Mouse (Mus musculus) forebrain, embryonic 11.5 days (tissue): ENCODE data around the gene Tmco5. TPM values are rescaled to one million over a fixed set of nuclear protein-coding genes. Genes with fewer than 3 reads are reported as not detected.
A peak's percentile ranks its signal among the peaks of the same experiment; 100 is the strongest.

Experiments
- ATAC-seq: fragments of 200-750 bp; cut with Nextera tagmentation; replicated peaks from 2 replicates; pipeline ENCODE4 v1.8.0; 2017; ENCODE audit warnings: moderate TSS enrichment; ENCODE audit not compliant: low FRiP score
- DNase-seq: peaks from one replicate; pipeline ENCODE4 v3.0.0-alpha.2; 2017; ENCODE audit warnings: low spot score
- H3K27ac ChIP-seq: fragments of 300-500 bp; sonication (generic); 2 replicates; pipeline ENCODE4 v1.5.1; 2014; ENCODE audit warnings: low read depth, low read length
- H3K27me3 ChIP-seq: fragments of 300-500 bp; sonication (generic); 2 replicates; pipeline ENCODE4 v1.6.1; 2014; ENCODE audit warnings: mild to moderate bottlenecking, low read length, mixed read lengths; ENCODE audit not compliant: control insufficient read depth, insufficient read depth
- H3K36me3 ChIP-seq: fragments of 300-500 bp; sonication (generic); 2 replicates; pipeline ENCODE4 v1.6.1; 2014; ENCODE audit warnings: mild to moderate bottlenecking, low read length, moderate library complexity, mixed read lengths; ENCODE audit not compliant: control insufficient read depth, insufficient read depth
- H3K4me1 ChIP-seq: fragments of 300-500 bp; sonication (generic); replicated peaks from 2 replicates; pipeline ENCODE4 v1.6.1; 2014; ENCODE audit warnings: low read length, mixed read lengths; ENCODE audit not compliant: control insufficient read depth, insufficient read depth
- H3K4me2 ChIP-seq: fragments of 300-500 bp; sonication (generic); 2 replicates; pipeline ENCODE4 v1.6.1; 2014; ENCODE audit warnings: low read depth, mild to moderate bottlenecking, low read length, moderate library complexity, mixed read lengths; ENCODE audit not compliant: severe bottlenecking
- H3K4me3 ChIP-seq: fragments of 300-500 bp; sonication (generic); 2 replicates; pipeline ENCODE4 v1.5.1; 2014; ENCODE audit warnings: low read depth, low read length
- H3K9ac ChIP-seq: fragments of 300-500 bp; sonication (generic); 2 replicates; pipeline ENCODE4 v1.6.1; 2014; ENCODE audit warnings: low read length
- H3K9me3 ChIP-seq: fragments of 300-500 bp; sonication (generic); 2 replicates; pipeline ENCODE4 v1.6.1; 2016; ENCODE audit warnings: low read length, mixed read lengths; ENCODE audit not compliant: control insufficient read depth
- WGBS: fragments of 180-500 bp; shearing (Covaris S2); extraction: QIAGEN DNeasy Blood & Tissue Kit; methylation state at CpG from one replicate; pipeline ENCODE4 v1.1.7; 2014; 5-methylcytosine and 5-hydroxymethylcytosine counted together
- polyA plus RNA-seq: library from polyadenylated mRNA; unstranded; fragments of >200 nt; fragmentation: Nextera tagmentation; extraction: Ambion mirVana; gene quantifications from 2 replicates; pipeline ENCODE4 v1.2.1, GENCODE M21; 2014

Gene Tmco5
- polyA plus RNA-seq, result not detected in 2 replicates

DNA sequence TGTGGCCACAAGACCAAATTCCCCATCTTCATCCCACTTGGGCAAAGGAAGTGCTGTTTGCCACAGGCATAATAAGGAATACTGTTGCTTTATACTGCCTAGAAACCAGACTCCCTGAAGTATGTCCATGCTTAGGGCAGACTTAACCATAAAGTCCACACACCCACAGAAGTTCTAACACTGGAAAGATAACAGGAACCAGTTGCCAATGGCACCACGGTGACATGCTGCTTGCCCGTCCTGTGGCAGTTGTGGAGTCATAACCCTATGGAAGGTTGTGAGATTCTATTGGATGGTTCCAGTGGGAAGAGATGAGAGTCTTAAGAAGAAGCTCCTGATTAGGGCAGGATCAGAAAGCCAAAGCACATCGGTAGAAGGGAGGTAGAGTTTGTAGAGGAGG lies at the start of gene Tmco5:
Gene Tmco5, plus strand, starts transcription at position 301 of the 400 bp plus-strand sequence.
- Histone ChIP-seq H3K27me3 (no peaks in the 10 kb centered on the region), H3K4me3 (no peak within 1 kb of the TSS), H3K9ac (no peak within 1 kb of the TSS), H3K27ac (no peak within 1 kb of the TSS), H3K36me3 (no peaks in the 10 kb centered on the region), H3K4me1 (0 out of 2 replicates have a peak, but pooled peaks cover 3% of the 10 kb centered on the region), H3K9me3 (no peaks in the 10 kb centered on the region), H3K4me2 (no peak within 1 kb of the TSS)
- ATAC-seq (no peak), DNase-seq (no peak)
- 99% methylated on average over 3 of the region's 3 CpGs for WGBS

DNA sequence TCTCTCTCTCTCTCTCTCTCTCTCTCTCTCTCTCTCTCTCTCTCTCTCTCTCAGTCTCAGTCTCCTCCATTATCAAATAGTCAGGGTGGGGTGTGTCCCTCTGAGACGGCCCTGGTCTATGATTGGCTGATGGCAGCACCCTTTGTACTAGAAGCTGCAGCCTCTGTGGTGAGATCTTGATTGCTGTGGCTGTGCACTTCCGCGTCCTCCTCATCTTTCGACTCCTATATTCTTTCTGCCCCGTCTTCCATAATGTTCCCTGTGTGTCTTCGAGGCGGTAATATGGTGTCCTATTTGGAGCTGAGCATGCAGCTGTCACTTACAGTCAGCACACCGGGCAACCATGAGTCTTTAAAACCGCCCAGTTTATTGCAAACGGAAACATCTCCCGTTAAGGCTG lies 46.6 kb upstream of the Tmco5 start:
- Histone ChIP-seq H3K27me3 (no peaks in the 10 kb centered on the region), H3K4me1 (no peaks in the 10 kb centered on the region), H3K36me3 (no peaks in the 10 kb centered on the region), H3K27ac (no peak overlapping the region), H3K9me3 (no peaks in the 10 kb centered on the region), H3K4me3 (no peak overlapping the region), H3K4me2 (no peak overlapping the region), H3K9ac (no peak overlapping the region)
- no peak for ATAC-seq
- 75% methylated on average over 11 of the region's 11 CpGs for WGBS
- DNase-seq, result no peak

DNA sequence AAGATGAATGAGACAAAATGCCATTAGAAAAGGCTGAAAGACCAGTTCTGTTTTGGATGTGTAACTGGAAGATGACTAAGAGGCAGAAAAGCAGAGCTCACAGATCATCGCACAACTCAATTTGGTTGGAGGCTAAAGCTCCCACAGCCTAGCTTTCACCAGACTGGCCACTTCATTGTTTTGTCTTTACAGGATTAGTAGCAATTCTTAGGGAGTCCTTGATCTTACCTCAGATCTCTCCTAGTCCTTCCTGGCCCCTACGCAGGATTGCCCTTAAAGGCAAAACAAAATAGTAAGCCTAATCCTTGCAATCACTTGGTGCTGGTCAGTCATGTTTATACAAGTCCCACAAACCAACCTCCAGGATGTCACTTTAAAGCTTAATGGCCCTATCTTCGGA lies 40.7 kb upstream of the Tmco5 start:
- H3K4me3 ChIP-seq, result no peak overlapping the region
- H3K9me3 ChIP-seq, result no peaks in the 10 kb centered on the region
- no peak overlapping the region for H3K27ac ChIP-seq
- no peaks in the 10 kb centered on the region for H3K4me1 ChIP-seq
- H3K27me3 ChIP-seq, result no peaks in the 10 kb centered on the region
- no peak for ATAC-seq
- H3K4me2 ChIP-seq, result no peak overlapping the region
- 11% methylated on average over 3 of the region's 3 CpGs for WGBS
- no peak for DNase-seq
- H3K9ac ChIP-seq, result no peak overlapping the region
- no peaks in the 10 kb centered on the region for H3K36me3 ChIP-seq

DNA sequence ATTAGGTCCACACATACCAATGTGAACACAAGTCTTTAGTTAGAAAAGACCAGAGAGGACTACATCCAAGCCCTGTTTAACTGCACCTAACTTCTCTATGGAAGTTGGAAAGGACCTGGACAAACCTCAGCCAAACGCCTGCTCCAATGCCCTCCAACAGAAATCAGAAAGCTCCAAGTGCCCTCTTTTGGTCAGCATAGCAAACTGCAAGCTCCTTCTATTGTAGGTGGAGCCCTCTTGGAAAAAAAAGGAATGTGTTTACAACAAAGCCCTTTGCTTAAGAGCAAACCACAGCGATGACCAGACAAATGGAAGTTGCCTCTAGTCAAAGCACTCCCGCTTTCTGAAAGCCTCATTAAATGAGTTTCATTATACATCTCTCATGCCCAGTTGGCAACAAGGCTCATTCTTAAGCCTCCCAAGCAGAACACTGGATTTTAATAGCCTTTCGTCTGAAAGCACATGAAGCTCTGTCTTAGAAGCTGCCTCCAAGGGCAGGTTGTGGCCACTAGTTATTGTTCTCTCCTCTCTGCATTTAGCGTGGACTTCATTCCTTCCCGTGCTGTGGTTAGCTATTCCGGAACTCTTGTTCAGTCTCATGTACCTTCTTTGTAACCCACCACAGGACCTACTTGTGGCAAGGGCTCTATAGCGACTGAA lies 39.8 kb upstream of the Tmco5 start:
- ATAC-seq (peak; percentile 76), DNase-seq (no peak)
- Histone ChIP-seq H3K27ac (no peak overlapping the region), H3K4me3 (no peak overlapping the region), H3K27me3 (no peaks in the 10 kb centered on the region), H3K9ac (no peak overlapping the region), H3K4me1 (no peaks in the 10 kb centered on the region), H3K9me3 (no peaks in the 10 kb centered on the region), H3K4me2 (no peak overlapping the region), H3K36me3 (no peaks in the 10 kb centered on the region)
- 27% methylated on average over 8 of the region's 8 CpGs for WGBS

DNA sequence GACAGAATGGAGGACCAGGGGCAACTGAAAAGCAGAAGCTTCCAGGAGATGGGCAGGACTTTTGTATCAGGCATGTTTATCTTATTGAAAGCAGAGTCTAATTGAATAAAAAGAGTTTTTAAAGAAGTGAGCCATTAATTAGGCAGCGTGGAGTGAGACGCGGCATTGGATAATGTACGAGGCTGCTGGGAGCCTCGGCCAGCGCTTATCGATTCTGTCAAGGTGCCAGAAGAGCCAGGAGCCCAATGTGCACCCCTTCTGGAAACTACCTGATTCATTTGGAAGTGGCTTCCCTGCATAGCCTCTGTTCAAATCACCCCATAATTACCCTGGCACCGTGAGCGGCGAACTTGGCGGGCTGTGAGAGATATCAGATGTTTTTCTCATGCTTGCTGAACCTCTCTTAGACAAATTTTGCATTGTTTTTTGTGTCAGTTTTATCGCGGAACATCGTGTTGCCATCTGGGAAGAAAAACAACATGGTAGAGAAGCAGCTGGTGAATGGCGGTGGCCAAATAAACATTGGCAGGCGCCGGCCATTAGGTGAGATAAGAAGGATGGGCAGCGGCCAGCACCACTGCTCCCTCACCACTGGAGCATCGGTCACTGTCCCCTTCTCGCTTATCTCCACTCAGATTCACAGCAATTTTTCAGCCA lies 28.4 kb upstream of the Tmco5 start:
- no peaks in the 10 kb centered on the region; the same call in 1 of the 2 replicates for H3K4me1 ChIP-seq
- no peak overlapping the region for H3K4me3 ChIP-seq
- DNase-seq, result no peak
- ATAC-seq, result no peak
- H3K4me2 ChIP-seq, result no peak overlapping the region
- H3K27me3 ChIP-seq, result no peaks in the 10 kb centered on the region
- 93% methylated on average over 20 of the region's 20 CpGs for WGBS
- H3K36me3 ChIP-seq, result no peaks in the 10 kb centered on the region
- no peak overlapping the region for H3K27ac ChIP-seq
- H3K9ac ChIP-seq, result no peak overlapping the region
- H3K9me3 ChIP-seq, result no peaks in the 10 kb centered on the region

DNA sequence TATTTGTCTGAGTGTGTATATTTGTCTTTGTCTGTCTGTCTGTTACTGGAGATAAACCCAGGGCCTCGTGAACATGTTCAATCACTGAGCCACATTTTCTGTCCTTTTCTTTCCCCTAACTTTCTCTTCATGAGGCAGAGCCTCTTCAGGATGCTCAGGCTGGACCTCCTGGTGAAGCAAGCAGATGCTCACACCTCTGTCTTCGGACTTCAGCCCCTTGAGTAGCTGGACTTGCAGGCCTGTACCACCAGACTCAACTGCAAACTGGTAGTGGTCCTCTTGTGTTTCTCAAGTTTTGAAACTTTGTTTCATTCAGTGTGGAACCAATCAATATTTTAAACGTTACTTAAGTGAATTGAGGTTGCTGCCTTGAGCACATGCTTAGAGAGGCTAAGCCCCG lies 27.1 kb upstream of the Tmco5 start:
- H3K9ac ChIP-seq, result no peak overlapping the region
- 88% methylated on average over 4 of the region's 4 CpGs for WGBS
- no peak for ATAC-seq
- H3K4me2 ChIP-seq, result no peak overlapping the region
- no peaks in the 10 kb centered on the region for H3K9me3 ChIP-seq
- no peak overlapping the region for H3K4me3 ChIP-seq
- no peaks in the 10 kb centered on the region for H3K36me3 ChIP-seq
- no peaks in the 10 kb centered on the region for H3K27me3 ChIP-seq
- no peak for DNase-seq
- no peak overlapping the region for H3K27ac ChIP-seq
- no peaks in the 10 kb centered on the region; the same call in 1 of the 2 replicates for H3K4me1 ChIP-seq

DNA sequence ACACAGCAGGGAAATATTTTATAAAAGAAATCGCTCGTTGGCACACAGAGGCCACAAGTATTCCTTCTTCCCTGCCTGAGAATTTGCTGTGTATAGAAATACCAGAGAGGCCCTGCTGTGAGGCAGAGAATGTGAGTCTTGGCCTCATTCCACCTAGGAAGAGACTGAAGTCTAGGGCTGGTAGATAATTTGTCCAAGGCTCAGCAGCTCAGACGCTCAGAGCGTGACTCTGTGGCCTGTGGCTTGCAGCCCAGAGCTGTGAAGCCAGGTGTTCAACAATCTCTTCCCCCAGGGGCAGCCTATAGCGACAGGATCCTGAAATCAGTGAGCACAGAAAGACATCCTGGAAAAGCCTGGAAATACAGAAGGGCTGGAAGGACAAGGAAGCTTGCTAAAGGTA lies 26.2 kb upstream of the Tmco5 start:
- no peak for DNase-seq
- H3K9me3 ChIP-seq, result no peaks in the 10 kb centered on the region
- no peak overlapping the region for H3K4me3 ChIP-seq
- ATAC-seq, result no peak
- no peak overlapping the region for H3K27ac ChIP-seq
- no peaks in the 10 kb centered on the region; the same call in 1 of the 2 replicates for H3K4me1 ChIP-seq
- H3K36me3 ChIP-seq, result no peaks in the 10 kb centered on the region
- WGBS, result 44% methylated on average over 5 of the region's 5 CpGs
- H3K9ac ChIP-seq, result no peak overlapping the region
- H3K27me3 ChIP-seq, result no peaks in the 10 kb centered on the region
- no peak overlapping the region for H3K4me2 ChIP-seq

DNA sequence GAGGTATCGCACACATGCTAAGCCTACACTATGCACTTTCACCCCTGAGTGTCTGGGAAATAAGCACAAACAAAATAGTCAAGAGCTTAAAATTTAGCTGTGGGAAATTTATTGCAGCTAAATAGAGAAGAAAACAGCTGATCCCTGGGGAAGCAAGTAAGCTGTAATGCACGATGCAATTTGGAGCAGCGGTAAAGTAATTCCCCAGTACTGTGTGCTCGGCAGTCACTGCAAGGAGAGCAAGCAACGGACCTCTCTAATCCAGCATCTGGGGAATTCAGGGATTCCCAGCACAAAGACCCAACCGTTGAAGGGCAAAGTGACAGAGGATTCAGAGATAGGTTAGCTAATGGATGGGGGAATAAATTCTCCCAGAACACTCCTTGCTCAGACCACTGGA lies 19.8 kb upstream of the Tmco5 start:
- WGBS, result 74% methylated on average over 6 of the region's 6 CpGs
- Histone ChIP-seq H3K27ac (no peak overlapping the region), H3K36me3 (no peaks in the 10 kb centered on the region), H3K9ac (no peak overlapping the region), H3K27me3 (no peaks in the 10 kb centered on the region), H3K9me3 (no peaks in the 10 kb centered on the region), H3K4me1 (no peaks in the 10 kb centered on the region), H3K4me2 (no peak overlapping the region), H3K4me3 (no peak overlapping the region)
- DNase-seq, result no peak
- ATAC-seq, result no peak
